Mouse (Mus musculus) myocyte (in vitro differentiated cells): ENCODE measurements around the gene Pink1. TPM values are rescaled to one million over a fixed set of nuclear protein-coding genes. Genes with fewer than 3 reads are reported as not detected.

Source experiments
- H3K27me3 ChIP-seq: one replicate; pipeline ENCODE4 v1.6.1; 2011; ENCODE audit not compliant: control insufficient read depth, insufficient read depth, insufficient read length
- H3K36me3 ChIP-seq: one replicate; pipeline ENCODE4 v1.6.1; 2011; ENCODE audit not compliant: control insufficient read depth, insufficient read depth
- H3K4me2 ChIP-seq: one replicate; pipeline ENCODE4 v1.6.1; 2011; ENCODE audit warnings: low read depth, control low read depth
- H3K4me3 ChIP-seq: one replicate; pipeline ENCODE4 v1.5.1; 2011; ENCODE audit warnings: mild to moderate bottlenecking, control low read depth, moderate library complexity
- H3K79me2 ChIP-seq: one replicate; pipeline ENCODE4 v1.6.1; 2011; ENCODE audit not compliant: control insufficient read depth, insufficient read depth
- H3ac ChIP-seq: one replicate; pipeline ENCODE4 v1.6.1; 2011; ENCODE audit not compliant: control insufficient read depth, insufficient read length
- CEBPB ChIP-seq: IDR thresholded peaks from 2 replicates; pipeline ENCODE4 v1.6.1; 2011; ENCODE audit warnings: mild to moderate bottlenecking, moderate library complexity; ENCODE audit not compliant: poor library complexity, insufficient read depth, severe bottlenecking
- E2F4 ChIP-seq: IDR thresholded peaks from one replicate; pipeline ENCODE4 v1.6.1; 2011; ENCODE audit warnings: mild to moderate bottlenecking, control low read depth, moderate library complexity; ENCODE audit not compliant: insufficient read depth
- MAX ChIP-seq: IDR thresholded peaks from one replicate; pipeline ENCODE4 v1.6.1; 2011; ENCODE audit warnings: low read depth, mild to moderate bottlenecking, control low read depth
- MYOD1 ChIP-seq, 3 experiments: IDR thresholded peaks; one replicate each; pipeline ENCODE4 v1.6.1; 2011; ENCODE audit warnings: control low read depth in 2 of 3, low read depth in 2 of 3, mild to moderate bottlenecking in 2 of 3, moderate library complexity in 1 of 3; ENCODE audit not compliant: insufficient read length in 2 of 3, control insufficient read depth in 1 of 3
- MYOG ChIP-seq, 3 experiments: IDR thresholded peaks; one replicate each; pipeline ENCODE4 v1.6.1; 2011; ENCODE audit warnings: control low read depth in 2 of 3, low read depth in 2 of 3, mild to moderate bottlenecking in 2 of 3; ENCODE audit not compliant: insufficient read length in 2 of 3, control insufficient read depth in 1 of 3, insufficient read depth in 1 of 3
- POLR2A ChIP-seq: IDR thresholded peaks from one replicate; pipeline ENCODE4 v1.6.1; 2011; ENCODE audit warnings: low read depth, mild to moderate bottlenecking, control low read depth, moderate library complexity; ENCODE audit not compliant: insufficient read length
- POLR2AphosphoS2 ChIP-seq: IDR thresholded peaks from one replicate; pipeline ENCODE4 v1.6.1; 2011; ENCODE audit warnings: low read depth, control low read depth; ENCODE audit not compliant: insufficient read length
- REST ChIP-seq: IDR thresholded peaks from one replicate; pipeline ENCODE4 v1.6.1; 2011; ENCODE audit warnings: mild to moderate bottlenecking, control low read depth, moderate library complexity; ENCODE audit not compliant: insufficient read depth, insufficient read length
- SRF ChIP-seq: IDR thresholded peaks from one replicate; pipeline ENCODE4 v1.6.1; 2011; ENCODE audit warnings: low read depth; ENCODE audit not compliant: control insufficient read depth, insufficient read length
- TCF12 ChIP-seq: IDR thresholded peaks from one replicate; pipeline ENCODE4 v1.6.1; 2011; ENCODE audit warnings: mild to moderate bottlenecking, control low read depth; ENCODE audit not compliant: poor library complexity, insufficient read depth, severe bottlenecking
- TCF3 ChIP-seq: IDR thresholded peaks from one replicate; pipeline ENCODE4 v1.6.1; 2011; ENCODE audit warnings: low read depth, control low read depth; ENCODE audit not compliant: insufficient read length
- USF1 ChIP-seq: IDR thresholded peaks from one replicate; pipeline ENCODE4 v1.6.1; 2011; ENCODE audit warnings: low read depth, mild to moderate bottlenecking, control low read depth, moderate library complexity
- polyA plus RNA-seq: library from polyadenylated mRNA; unstranded; fragments of >200 nt; fragmentation: generic; extraction: Trizol; gene quantifications from one replicate; pipeline ENCODE4 v1.2.1, GENCODE M21; 2012; ENCODE audit warnings: missing spikeins

Pink1 gene
- polyA plus RNA-seq, 1 experiment = 60.9 TPM

DNA sequence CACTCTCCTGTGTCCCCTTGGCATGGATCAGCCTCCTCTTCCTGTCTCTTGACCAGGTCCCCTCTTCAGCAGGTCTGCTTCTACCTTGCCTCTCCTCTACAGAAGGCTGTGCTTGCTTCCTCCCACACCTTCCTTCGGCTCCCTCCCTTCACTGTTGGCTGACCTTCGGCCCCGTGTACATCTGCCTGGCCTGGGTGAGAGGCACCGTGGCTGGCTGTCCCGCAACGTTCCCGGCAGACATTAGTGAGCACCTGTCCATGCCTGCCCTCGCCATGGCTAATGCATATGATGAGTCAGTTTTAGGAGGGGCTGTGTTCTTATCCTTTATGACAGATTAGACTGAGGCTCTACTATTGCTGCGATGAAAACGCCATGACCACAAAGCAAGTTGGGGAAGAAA, 58.2 kb downstream of the Pink1 start:
- Histone ChIP-seq H3K4me3 (no peak overlapping the region), H3K79me2 (no peaks in the 10 kb centered on the region), H3ac (no peak overlapping the region), H3K36me3 (no peaks in the 10 kb centered on the region), H3K27me3 (peaks cover 13% of the 10 kb centered on the region), H3K4me2 (no peak overlapping the region)
- TF ChIP-seq SRF (no peak), TCF3 (no peak), POLR2A (no peak), CEBPB (no peak), REST (no peak), MYOD1 (IDR thresholded peaks at IDR 0.05; ENCODE audit: control insufficient read depth in 1 of 3, insufficient read length in 2 of 3, low read depth in 2 of 3) (no peak), MAX (no peak), E2F4 (no peak), USF1 (no peak), MYOG (IDR thresholded peaks at IDR 0.05; ENCODE audit: control insufficient read depth in 1 of 3, insufficient read depth in 1 of 3, insufficient read length in 2 of 3, low read depth in 2 of 3) (no peak), POLR2AphosphoS2 (no peak), TCF12 (no peak)

Other genes with a start within 250 kb of the Pink1 start
- 54.7 TPM for gene Hp1bp3, start 110.0 kb downstream of the Pink1 start, polyA plus RNA-seq
- gene Sh2d5, start 75.9 kb downstream of the Pink1 start, polyA plus RNA-seq = 0.08 TPM
- gene Kif17, start 75.9 kb downstream of the Pink1 start, polyA plus RNA-seq = 0.20 TPM
- gene Ddost, start 21.6 kb downstream of the Pink1 start, polyA plus RNA-seq = 162 TPM
- gene Cda, start 41.7 kb upstream of the Pink1 start, polyA plus RNA-seq = 6.0 TPM
- not detected for gene Fam43b, start 70.2 kb upstream of the Pink1 start, polyA plus RNA-seq
- gene Mul1, start 108.4 kb upstream of the Pink1 start, polyA plus RNA-seq = 36.2 TPM
- gene Camk2n1, start 128.0 kb upstream of the Pink1 start, polyA plus RNA-seq = 0.48 TPM